Mouse (Mus musculus) left cerebral cortex, adult 9 months (tissue): Measurements from ENCODE around the gene Sacs.
"Not testable (repeated sequence)": the region's sequence is repeated elsewhere in the genome, so short reads cannot be mapped to it uniquely, and the experiment has no call there.

Experiments
- DNase-seq, 2 experiments: peaks; one replicate each; pipeline ENCODE4 v3.0.0; 2022; ENCODE audit warnings: low spot score in 2 of 2

The Sacs gene

GRCm38 (mm10) chr14:61137994-61138726 is at the start of gene Sacs:
Gene Sacs, plus strand, starts transcription at chr14:61138457.
- DNase-seq, result peak in 1 of 2 experiments; percentile 58

- DNase-seq, result peak in 1 of 2 experiments; percentile 26
Measured at GRCm38 (mm10) chr14:61090955-61091354, 47.3 kb upstream of the Sacs start.

GRCm38 (mm10) chr14:61092073-61092472 is 46.2 kb upstream of the Sacs start:
- peak in 1 of 2 experiments; percentile 53 for DNase-seq

GRCm38 (mm10) chr14:61097974-61098625 is 40.2 kb upstream of the Sacs start:
- DNase-seq, result no peak

GRCm38 (mm10) chr14:61100736-61101135 is 37.5 kb upstream of the Sacs start:
- no peak for DNase-seq

- DNase-seq, result no peak
Measured at GRCm38 (mm10) chr14:61106404-61106803, 31.9 kb upstream of the Sacs start.

- no peak for DNase-seq
Measured at GRCm38 (mm10) chr14:61108625-61109024, 29.6 kb upstream of the Sacs start.

- DNase-seq, result peak; percentile 13 to 80
Measured at GRCm38 (mm10) chr14:61112404-61112803, 25.9 kb upstream of the Sacs start.

- DNase-seq, result no peak
Measured at GRCm38 (mm10) chr14:61124755-61125154, 13.5 kb upstream of the Sacs start.

GRCm38 (mm10) chr14:61125201-61125600 is 13.1 kb upstream of the Sacs start:
- no peak for DNase-seq

- not testable (repeated sequence) for DNase-seq
Measured at GRCm38 (mm10) chr14:61127365-61127764, 10.9 kb upstream of the Sacs start.

- DNase-seq, result no peak
Measured at GRCm38 (mm10) chr14:61128961-61129507, 9.2 kb upstream of the Sacs start.

- no peak for DNase-seq
Measured at GRCm38 (mm10) chr14:61132556-61132955, 5.7 kb upstream of the Sacs start.

GRCm38 (mm10) chr14:61134381-61135030 is 3.8 kb upstream of the Sacs start:
- DNase-seq, result no peak

- DNase-seq, result no peak
Measured at GRCm38 (mm10) chr14:61137410-61137809, 847 bp upstream of the Sacs start.

GRCm38 (mm10) chr14:61138727-61139067 is 440 bp downstream of the Sacs start:
- DNase-seq, result no peak

GRCm38 (mm10) chr14:61143358-61143757 is 5.1 kb downstream of the Sacs start:
- no peak for DNase-seq

- DNase-seq, result no peak
Measured at GRCm38 (mm10) chr14:61143869-61144268, 5.6 kb downstream of the Sacs start.

GRCm38 (mm10) chr14:61150416-61150815 is 12.2 kb downstream of the Sacs start:
- not testable (repeated sequence) for DNase-seq

- DNase-seq, result no peak
Measured at GRCm38 (mm10) chr14:61154900-61155585, 16.8 kb downstream of the Sacs start.

GRCm38 (mm10) chr14:61155687-61156086 is 17.4 kb downstream of the Sacs start:
- no peak for DNase-seq

GRCm38 (mm10) chr14:61157426-61157825 is 19.2 kb downstream of the Sacs start:
- DNase-seq, result not testable (repeated sequence)
